ENCODE assay signal across 20 mouse cellular contexts in the genomic region with DNA sequence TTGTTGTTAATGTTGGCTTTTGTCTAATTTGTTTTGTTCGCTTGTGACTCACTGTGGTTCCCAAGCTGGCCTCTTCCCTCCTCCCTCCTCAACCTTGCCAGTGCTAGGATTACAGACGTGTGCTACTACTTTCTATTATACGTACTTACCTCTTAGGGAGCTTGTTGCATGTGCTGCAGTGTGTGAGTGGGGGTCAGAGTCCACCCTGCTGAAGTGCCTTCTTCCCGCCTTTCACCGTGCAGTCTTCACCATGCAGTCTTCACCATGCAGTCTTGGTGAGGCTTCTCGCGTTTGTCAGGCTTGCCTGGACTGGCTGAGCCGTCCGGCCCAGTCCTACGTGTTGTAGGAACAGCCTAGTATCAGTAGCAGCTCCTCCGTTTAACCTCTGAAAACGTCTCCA. TPM values are rescaled to one million over a fixed set of nuclear protein-coding genes. Genes with fewer than 3 reads are reported as not detected.
DNase-seq lines count a peak whose midpoint lies in the region; ATAC-seq and TF ChIP-seq lines count a peak whose summit lies in the region.
"Had no signal": no experiment of that assay in that cellular context is flagged by ENCODE, and none has a peak within 500 bp of the region (broad histone marks: within the 10 kb centered on the region; RNA-seq: fewer than 3 reads in every experiment).

No protein-coding gene starts in this region.

- DNase-seq in kidney, adult 2 months: peak; percentile 30
- DNase-seq in kidney, adult 11 months: no peak
- peak; percentile 46 for DNase-seq in liver, adult 2 months (ENCODE audit: extremely low read depth, low read depth, low spot score)
- no peak for DNase-seq in liver
- DNase-seq in forebrain, embryonic 10.5 days (ENCODE audit: extremely low spot score, low spot score): no peak
- DNase-seq in embryo, embryonic 9.5 days (ENCODE audit: extremely low spot score): no peak
- DNase-seq: adrenal gland, adult 2 months; adrenal gland, postnatal 25 days; cerebellum, adult 18-20 months; cerebellum, adult 9-11 months; cerebellum, postnatal 36 days; heart, adult 18-20 months; heart, postnatal 36 days had no signal

- no peak for TF ChIP-seq CTCF in kidney, adult 2 months (conservative IDR thresholded peaks at IDR 0.05; ENCODE audit: insufficient read depth, insufficient read length, low read depth, low read length)
- no peak for TF ChIP-seq CTCF in liver, adult 2 months (IDR thresholded peaks at IDR 0.05; ENCODE audit: low read depth, low read length)
- TF ChIP-seq CTCF in intestine, postnatal 0 days (IDR thresholded peaks at IDR 0.05; ENCODE audit: low read depth): no peak

- peak; percentile 78 for ATAC-seq in intestine, postnatal 0 days
- ATAC-seq: forebrain, embryonic 14.5 days had no signal

- peaks cover 33% of the 10 kb centered on the region; the same call in 1 of the 2 replicates for H3K79me2 ChIP-seq in liver, adult 2 months (ENCODE audit: control insufficient read depth, insufficient read depth, low read length)

- no peak overlapping the region for H3K4me3 ChIP-seq in kidney, adult 2 months (ENCODE audit: insufficient read depth, low read depth, low read length)
- no peak overlapping the region for H3K4me3 ChIP-seq in liver, adult 2 months (ENCODE audit: insufficient read depth, low read depth, low read length)
- H3K4me3 ChIP-seq in intestine, postnatal 0 days (ENCODE audit: low read depth, low read length): no peak overlapping the region
- no peak overlapping the region for H3K4me3 ChIP-seq in forebrain, embryonic 10.5 days
- H3K4me3 ChIP-seq: embryonic facial prominence, embryonic 10.5 days; heart, embryonic 15.5 days; hindbrain, embryonic 15.5 days had no signal

- no peak overlapping the region for H3K27ac ChIP-seq in kidney, adult 2 months (ENCODE audit: insufficient read depth, low read depth, low read length)
- no peak overlapping the region for H3K27ac ChIP-seq in liver, adult 2 months (replicated peaks; ENCODE audit: insufficient read depth, low read depth, low read length)
- no peak overlapping the region for H3K27ac ChIP-seq in intestine, postnatal 0 days (ENCODE audit: low read depth, low read length)
- H3K27ac ChIP-seq in forebrain, embryonic 10.5 days: no peak overlapping the region
- H3K27ac ChIP-seq: embryonic facial prominence, embryonic 10.5 days; heart, embryonic 15.5 days; hindbrain, embryonic 15.5 days had no signal

- no peak overlapping the region for H3K9ac ChIP-seq in liver, adult 2 months (ENCODE audit: low read depth, low read length)
- no peak overlapping the region for H3K9ac ChIP-seq in intestine, postnatal 0 days (ENCODE audit: low read depth, low read length)
- H3K9ac ChIP-seq: heart, embryonic 15.5 days; hindbrain, embryonic 15.5 days had no signal

- no peaks in the 10 kb centered on the region for H3K36me3 ChIP-seq in kidney, adult 2 months (ENCODE audit: control insufficient read depth, insufficient read depth, low read length)
- H3K36me3 ChIP-seq in liver, adult 2 months (ENCODE audit: control insufficient read depth, insufficient read depth, low read length): no peaks in the 10 kb centered on the region
- no peaks in the 10 kb centered on the region for H3K36me3 ChIP-seq in intestine, postnatal 0 days (ENCODE audit: control insufficient read depth, insufficient read depth)
- H3K36me3 ChIP-seq in forebrain, embryonic 10.5 days (replicated peaks): peaks cover 11% of the 10 kb centered on the region
- H3K36me3 ChIP-seq: heart, embryonic 15.5 days; hindbrain, embryonic 15.5 days had no signal

- no peaks in the 10 kb centered on the region for H3K27me3 ChIP-seq in kidney, adult 2 months (replicated peaks; ENCODE audit: control insufficient read depth, insufficient read depth, low read length)
- H3K27me3 ChIP-seq in liver, adult 2 months (ENCODE audit: control insufficient read depth, insufficient read depth, low read length): no peaks in the 10 kb centered on the region
- H3K27me3 ChIP-seq in intestine, postnatal 0 days (replicated peaks; ENCODE audit: control insufficient read depth, insufficient read depth, low read length): no peaks in the 10 kb centered on the region
- H3K27me3 ChIP-seq in forebrain, embryonic 10.5 days (ENCODE audit: poor library complexity, severe bottlenecking): no peaks in the 10 kb centered on the region
- H3K27me3 ChIP-seq: CH12.LX; heart, embryonic 15.5 days; hindbrain, embryonic 15.5 days had no signal

- no peaks in the 10 kb centered on the region for H3K9me3 ChIP-seq in intestine, postnatal 0 days (ENCODE audit: control insufficient read depth)
- H3K9me3 ChIP-seq in forebrain, embryonic 10.5 days: no peaks in the 10 kb centered on the region
- H3K9me3 ChIP-seq: embryonic facial prominence, embryonic 10.5 days; heart, embryonic 15.5 days; hindbrain, embryonic 15.5 days had no signal

- H3K4me1 ChIP-seq in kidney, adult 2 months (ENCODE audit: control insufficient read depth, insufficient read depth, low read length): peaks cover 14% of the 10 kb centered on the region
- peaks cover 4% of the 10 kb centered on the region for H3K4me1 ChIP-seq in liver, adult 2 months (ENCODE audit: control insufficient read depth, insufficient read depth, low read length)
- H3K4me1 ChIP-seq in intestine, postnatal 0 days (replicated peaks; ENCODE audit: control insufficient read depth, insufficient read depth, low read length): no peaks in the 10 kb centered on the region
- peaks cover 14% of the 10 kb centered on the region for H3K4me1 ChIP-seq in forebrain, embryonic 10.5 days
- H3K4me1 ChIP-seq: embryonic facial prominence, embryonic 10.5 days; hindbrain, embryonic 15.5 days had no signal

- peak overlapping the region; percentile 10; the same call in 1 of the 2 replicates for H3K4me2 ChIP-seq in intestine, postnatal 0 days (replicated peaks; ENCODE audit: low read depth)
- H3K4me2 ChIP-seq: heart, embryonic 11.5 days; heart, embryonic 15.5 days; hindbrain, embryonic 15.5 days had no signal

- no peak for TF ChIP-seq POLR2A in kidney, adult 2 months (IDR thresholded peaks at IDR 0.05; ENCODE audit: low read depth, low read length)
- no peak for TF ChIP-seq POLR2A in liver, adult 2 months (IDR thresholded peaks at IDR 0.05; ENCODE audit: extremely low read depth, insufficient read depth, low read length)

- WGBS in kidney, adult 2 months: 48% methylated on average over 12 of the region's 12 CpGs
- 56% methylated on average over 12 of the region's 12 CpGs for WGBS in liver, adult 2 months
- WGBS in intestine, postnatal 0 days: 44% methylated on average over 12 of the region's 12 CpGs
- 88% methylated on average over 12 of the region's 12 CpGs for whole genome bisulfite sequencing in forebrain, embryonic 10.5 days

RNA-seq across cellular contexts. Expression of a gene that starts 12.9 kb away (rescaled TPM):
- 33.7 and 37.4 TPM in 2 replicates for polyA plus RNA-seq in kidney, adult 2 months (2012; rRNA removed)
- total RNA-seq in liver, adult 2 months (2014; rRNA removed): 26.4 and 30.9 TPM in 2 replicates
- polyA plus RNA-seq in liver, adult 2 months (2012; rRNA removed): 14.3 and 15.9 TPM in 2 replicates
- 24.7 and 25.5 TPM in 2 replicates for polyA plus RNA-seq in intestine, postnatal 0 days (2015; fragmentation: Nextera tagmentation; extraction: Ambion mirVana)
- polyA plus RNA-seq in forebrain, embryonic 10.5 days (2016; fragmentation: Nextera tagmentation; extraction: Ambion mirVana): 42.1 and 44.8 TPM in 2 replicates

RNA-seq across cellular contexts. Expression of a gene that starts 49.4 kb away (rescaled TPM):
- polyA plus RNA-seq in kidney, adult 2 months (2012; rRNA removed): 90.3 and 91.1 TPM in 2 replicates
- total RNA-seq in liver, adult 2 months (2014; rRNA removed): 94.2 and 121 TPM in 2 replicates
- 93.7 and 96.3 TPM in 2 replicates for polyA plus RNA-seq in liver, adult 2 months (2012; rRNA removed)
- polyA plus RNA-seq in intestine, postnatal 0 days (2015; fragmentation: Nextera tagmentation; extraction: Ambion mirVana): 632 and 663 TPM in 2 replicates
- 740 and 785 TPM in 2 replicates for polyA plus RNA-seq in forebrain, embryonic 10.5 days (2016; fragmentation: Nextera tagmentation; extraction: Ambion mirVana)

Comparison
In these comparisons a context has a peak if more than half of its experiments do, and no peak if none do; other contexts are left out.
1. DNase-seq: peak in kidney, adult 2 months (single experiment) and liver, adult 2 months (single experiment); none in kidney, adult 11 months (single experiment), liver (single experiment), forebrain, embryonic 10.5 days (single experiment) and embryo, embryonic 9.5 days (single experiment).